Mouse (Mus musculus) liver, adult 2 months (tissue): ENCODE measurements at regions not wholly inside any gene's neighbourhood (a gene's known extent, or its start where the extent isn't known, plus 50 kb on each side); places are given as distances from the start of the nearest gene placed in this dataset.

Experiments
- CTCF ChIP-seq: fragments of 200-500 bp; IDR thresholded peaks from 2 replicates; pipeline ENCODE4 v1.5.1; 2011; ENCODE audit warnings: low read depth, low read length, control low read depth
- POLR2A ChIP-seq: fragments of 200-500 bp; IDR thresholded peaks from 2 replicates; pipeline ENCODE4 v1.6.1; 2011; ENCODE audit warnings: low read length, control low read depth; ENCODE audit not compliant: insufficient read depth; ENCODE audit errors: extremely low read depth

DNA sequence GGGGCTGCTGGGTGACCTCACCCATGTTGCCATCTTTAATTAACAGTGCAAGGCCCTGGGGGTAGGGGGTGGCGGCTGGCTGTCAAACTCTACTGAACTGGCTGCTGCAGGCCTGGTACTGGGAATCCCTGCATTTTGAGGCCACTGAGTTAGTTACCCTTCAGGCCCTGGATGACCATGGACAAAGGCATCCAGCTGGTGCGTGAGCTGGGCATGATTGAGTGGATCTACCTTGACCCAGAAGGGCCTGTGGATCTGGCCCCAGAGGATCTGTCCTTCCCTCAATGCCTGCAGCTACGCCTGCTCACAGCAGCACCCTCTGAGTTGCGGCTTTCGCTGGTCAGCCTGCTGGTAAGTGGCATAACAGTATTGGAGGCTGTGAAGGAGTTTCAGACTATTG, 1699.2 kb downstream of the Car8 start:
- TF ChIP-seq POLR2A = no peak
- TF ChIP-seq CTCF = no peak
